Mouse (Mus musculus): Measurements from ENCODE around the gene St6gal1.

St6gal1 gene

DNA sequence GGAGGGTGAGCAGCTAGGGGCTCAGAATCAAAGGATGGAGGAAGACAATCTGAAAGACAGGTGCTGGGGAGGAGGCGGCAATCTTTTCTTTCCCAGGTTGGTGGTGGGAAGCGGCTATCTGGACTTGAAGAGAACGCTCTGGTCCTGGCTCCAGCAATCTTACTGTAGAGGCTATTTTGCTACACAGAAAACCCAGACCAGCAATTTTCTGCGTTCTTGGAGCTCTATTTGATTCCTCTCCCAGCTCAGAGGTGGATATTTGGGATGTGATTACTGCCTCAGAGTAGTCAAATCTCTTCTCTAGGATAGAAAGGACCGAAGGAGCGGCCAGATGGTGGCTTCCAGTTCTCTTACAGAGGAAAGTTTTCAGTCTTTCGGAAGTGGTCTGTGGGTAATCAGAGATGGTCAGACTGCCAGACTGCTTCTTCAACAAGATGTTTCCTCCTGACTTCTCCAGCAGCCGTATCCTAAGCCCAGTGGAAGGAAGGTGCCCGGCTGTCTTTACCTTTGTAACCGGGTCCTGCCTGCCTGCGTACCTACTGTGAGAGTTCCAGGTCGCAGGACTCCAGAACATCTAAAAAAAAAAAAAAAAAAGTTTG is 570 bp upstream of the St6gal1 start:
- DNase-seq, result no peak

DNA sequence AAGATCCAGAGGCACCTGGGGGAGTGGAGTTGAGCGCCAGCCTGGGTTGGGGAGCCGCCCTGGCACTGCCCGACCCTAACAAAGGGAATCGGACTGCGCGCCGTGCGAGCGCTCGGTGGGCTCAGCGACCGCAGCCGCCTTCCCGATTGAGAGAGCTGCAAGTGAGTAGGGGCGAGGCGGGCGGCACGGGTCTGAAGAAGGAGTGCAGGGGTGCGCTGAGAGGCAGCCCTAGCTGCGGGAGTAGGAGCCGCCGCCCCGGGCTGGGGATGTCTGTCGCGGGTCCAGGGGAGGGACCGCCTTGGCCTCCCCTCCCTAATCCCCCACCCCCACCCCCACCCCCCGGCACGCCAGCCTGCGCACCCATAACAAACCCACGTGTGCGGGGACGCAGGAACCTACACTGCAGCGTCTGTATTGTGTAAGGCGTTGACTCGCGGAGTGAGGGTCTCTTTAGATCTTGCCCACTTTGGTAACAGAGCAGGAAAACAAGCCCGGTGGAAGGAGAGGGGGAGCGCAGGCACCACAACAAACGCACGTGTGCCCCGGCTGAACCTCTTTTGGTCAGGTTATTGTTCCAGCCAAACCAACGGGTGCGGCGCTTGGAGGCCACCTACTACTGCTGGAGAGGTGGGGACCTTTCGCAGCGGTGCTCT is 655 bp downstream of the St6gal1 start:
- DNase-seq, result no peak

DNA sequence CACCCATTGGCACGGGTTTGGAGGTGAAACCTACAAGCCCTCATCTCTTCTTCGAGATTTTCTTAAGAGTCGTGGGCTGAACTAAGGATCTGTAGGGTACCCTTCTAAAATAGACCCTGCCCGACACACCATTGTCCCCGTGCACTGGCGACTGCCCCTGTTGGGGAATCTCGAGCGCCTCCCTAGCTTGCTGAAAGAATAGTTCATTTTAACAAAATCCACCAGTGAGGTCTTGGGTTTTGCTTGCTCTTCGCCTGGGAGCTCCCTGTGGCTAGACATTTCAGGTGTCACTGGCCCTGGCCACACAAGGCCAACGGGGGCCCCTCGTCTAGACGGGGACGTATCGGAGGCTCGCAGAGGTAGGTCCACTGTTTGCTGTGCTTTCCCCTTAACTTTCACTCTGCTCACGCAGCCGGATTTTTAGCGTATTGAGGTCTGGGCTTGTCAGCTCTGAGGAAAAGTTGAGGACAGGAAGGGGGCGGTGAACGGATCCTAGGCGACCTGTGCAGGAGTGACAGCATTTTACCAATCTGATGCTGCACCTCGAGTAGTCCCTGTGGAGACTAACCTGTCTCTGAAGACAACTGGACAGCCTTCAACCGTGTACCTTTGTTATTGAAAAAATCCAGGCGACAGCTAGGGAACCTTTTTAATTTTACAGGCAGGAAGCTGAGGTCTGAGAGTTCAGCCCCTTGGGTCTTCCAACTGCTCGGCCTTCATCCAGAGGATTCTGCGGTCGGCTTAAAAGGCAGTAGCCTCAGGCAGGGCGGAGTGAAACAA is 1.5 kb downstream of the St6gal1 start:
- no peak for DNase-seq

DNA sequence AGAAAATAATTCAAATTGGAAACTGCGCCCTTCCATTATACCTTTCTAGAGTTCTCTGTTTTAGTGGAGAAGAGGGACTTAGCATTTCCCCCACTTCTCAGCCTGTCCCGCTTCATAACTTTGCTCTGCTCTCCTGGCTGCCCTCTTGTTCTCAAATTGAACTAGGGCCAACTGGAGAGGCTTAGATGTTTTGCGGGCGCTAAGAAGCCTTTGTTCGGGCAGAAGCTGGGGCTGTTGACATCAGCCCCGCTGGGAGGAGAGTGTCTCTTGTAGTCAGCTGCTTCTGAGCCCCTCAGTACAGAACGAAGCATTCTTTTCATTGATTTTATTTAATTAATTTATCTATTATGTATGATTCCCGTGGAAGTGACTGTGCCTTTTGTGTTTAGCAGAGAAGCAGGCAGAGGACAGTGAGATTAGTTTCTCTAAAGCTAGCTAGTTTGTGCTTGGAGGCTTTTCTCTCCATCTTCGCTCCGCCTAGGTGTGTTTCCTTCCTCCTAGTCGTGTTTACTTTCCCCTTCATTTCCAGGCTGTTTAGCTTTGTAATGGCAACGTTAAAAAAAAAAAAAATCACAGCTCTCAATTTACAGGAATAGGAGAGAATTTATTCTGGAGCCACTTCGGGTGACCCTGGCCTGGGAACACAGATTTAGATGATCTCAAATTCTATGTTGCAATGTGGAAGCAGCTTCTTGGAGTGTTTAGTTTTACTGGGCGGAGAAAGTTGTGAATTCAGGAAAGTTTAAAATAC is 2.2 kb downstream of the St6gal1 start:
- DNase-seq, result no peak

DNA sequence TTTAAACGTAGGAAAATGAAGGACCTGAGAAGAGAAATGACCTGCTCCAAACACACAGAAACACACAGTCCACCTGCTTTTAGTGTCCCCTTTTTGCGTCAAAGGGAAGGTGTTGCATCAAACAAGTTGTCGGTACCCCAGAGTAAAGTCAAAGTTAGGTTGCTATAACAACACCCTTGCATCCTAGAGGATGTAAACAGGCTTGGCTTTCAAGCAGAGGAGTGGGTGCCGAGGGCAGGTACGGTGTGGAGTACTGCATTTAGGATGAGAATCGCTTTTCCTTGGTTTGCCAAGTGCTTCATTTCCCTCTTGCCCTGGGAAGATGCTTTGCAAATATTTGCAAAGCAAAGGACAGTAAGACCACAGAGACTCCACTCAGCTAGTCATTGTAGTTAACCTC is 3.3 kb downstream of the St6gal1 start:
- DNase-seq, result no peak

DNA sequence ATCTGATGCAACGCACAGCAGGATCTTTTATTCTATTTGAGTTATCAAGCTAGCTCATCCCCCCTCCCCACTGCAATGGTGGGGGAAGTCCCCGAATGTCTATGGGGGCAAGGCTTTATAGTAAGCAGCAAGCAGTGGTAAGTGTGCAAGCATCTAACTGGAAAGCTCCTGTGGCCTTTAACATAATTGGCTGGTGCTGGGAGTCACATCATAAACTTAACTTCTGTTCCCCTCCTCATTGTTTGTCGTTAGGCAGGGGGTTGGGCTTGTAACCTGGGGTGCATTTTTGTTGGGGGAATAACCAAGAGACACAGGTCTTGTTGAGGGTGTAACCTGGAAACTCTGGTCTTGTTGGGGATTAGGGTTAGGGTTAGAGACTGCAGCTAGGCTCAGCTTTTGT is 3.9 kb downstream of the St6gal1 start:
- no peak for DNase-seq

DNA sequence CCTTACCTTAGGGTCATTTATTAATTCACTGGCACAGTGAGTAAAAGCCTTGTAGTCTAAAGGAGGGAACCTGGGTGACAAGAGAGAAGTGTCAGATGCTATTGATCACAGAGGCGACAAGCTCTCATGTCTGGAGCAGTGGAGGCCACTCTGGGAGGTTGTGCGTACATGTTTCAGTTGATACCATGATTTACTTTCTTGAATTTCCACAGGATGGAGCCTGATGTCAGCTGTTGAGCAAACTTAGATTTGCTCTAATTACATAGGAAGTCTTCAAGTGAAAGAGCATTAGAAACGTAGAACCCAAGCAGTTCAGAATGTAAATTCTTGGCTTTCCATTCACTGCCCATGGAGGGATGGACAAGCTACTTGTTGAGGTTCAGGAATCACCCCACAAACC is 5.4 kb downstream of the St6gal1 start:
- DNase-seq, result no peak

DNA sequence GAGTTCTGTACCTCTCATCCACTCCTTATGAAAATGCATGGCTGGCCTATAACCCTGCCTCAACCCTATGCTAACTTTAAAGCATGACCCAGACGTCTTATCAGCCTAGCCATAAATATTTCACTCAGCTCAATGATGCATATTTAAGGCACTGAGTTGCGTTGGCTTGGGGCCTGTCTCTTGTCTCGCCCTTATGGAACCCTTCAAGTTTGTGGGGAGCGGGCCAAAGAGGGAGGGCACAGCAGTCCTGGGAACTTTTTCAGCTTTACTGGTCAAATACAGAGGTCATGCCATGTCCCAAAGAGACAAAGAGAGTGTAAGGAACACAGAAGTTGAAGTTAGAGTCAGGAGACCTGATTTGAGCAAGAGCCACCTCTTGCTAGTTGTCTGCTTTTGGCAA is 6.6 kb downstream of the St6gal1 start:
- peak; percentile 23 for DNase-seq

DNA sequence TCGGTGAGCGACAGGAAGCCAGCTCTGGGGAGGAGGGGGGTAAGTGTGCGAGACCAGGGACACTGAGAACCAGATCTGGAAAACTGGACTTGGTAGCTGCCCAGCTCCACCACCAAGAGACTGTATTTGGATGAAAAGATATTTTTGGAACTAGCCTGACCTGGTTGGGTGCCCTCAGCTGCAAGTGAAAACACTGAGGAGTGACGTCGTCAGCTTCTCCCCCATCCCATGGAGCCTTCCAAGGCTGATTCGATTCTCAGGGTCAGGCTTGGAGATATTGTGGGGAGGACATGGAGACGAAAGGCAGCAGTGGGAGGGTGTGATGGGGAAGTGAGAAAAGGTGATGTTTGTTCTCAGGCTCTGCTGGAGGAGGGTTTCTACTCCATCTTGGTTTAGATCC is 8.2 kb downstream of the St6gal1 start:
- DNase-seq, result no peak

DNA sequence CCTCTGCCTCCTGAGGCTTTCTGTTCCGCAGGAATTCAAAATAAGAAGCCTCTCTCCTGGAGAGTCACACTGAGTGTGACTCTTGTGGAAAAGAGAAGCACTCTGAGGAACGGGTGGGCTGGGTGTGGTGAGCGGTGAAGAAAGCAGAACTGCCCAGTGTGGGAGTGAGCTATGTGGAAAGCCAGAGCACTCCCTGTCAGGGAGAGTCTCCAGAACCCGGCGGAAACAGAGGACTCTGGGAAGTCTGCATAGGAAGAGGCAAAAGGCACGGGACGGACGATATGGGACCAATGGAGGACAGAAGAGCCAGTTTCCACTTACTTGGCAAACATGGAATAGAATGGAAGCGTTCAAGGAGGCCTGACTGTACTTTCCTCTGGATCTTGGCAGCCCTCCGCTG is 9.0 kb downstream of the St6gal1 start:
- DNase-seq, result no peak

DNA sequence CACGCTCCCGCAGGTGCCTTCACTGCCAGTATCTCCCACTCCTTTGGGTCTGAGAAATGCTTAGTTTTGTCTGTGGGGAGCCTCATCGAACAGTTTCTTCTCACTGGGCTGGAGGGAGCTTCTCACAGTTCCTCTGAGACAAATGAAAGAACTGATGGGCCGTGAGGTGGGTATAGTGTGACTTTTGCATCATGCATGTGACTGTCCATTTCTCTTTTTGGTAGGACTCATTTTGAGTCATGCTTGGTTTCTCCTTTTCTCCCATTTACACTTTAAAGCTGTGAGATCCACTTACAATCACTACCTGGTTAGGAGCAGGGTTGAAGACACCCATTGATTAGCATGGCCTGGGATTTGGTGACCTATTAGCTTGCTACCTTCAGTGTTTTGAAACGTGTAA is 10.0 kb downstream of the St6gal1 start:
- DNase-seq, result no peak

DNA sequence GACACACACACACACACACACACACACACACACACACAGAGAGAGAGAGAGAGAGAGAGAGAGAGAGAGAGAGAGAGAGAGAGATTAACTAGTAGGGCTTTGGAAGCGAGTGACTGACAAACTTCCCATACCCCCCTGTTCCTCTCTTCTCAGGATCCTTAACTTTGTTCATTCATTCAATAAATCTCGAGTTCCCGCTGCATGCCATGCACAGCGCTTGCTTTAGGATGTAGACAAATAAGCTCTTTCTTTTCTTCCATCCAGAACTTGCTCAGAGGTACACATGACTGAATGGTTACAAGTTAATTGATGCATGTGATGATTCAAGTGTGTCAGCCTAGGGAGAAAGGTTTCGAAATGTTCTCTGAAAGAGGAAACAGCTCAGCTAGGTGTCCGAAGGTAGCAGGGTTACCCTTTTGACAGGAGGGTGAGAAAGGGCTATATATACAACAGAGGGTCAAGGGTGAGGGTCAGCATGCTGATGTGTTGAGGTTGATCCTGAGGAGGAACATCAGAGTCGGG is 10.7 kb downstream of the St6gal1 start:
- DNase-seq, result no peak

DNA sequence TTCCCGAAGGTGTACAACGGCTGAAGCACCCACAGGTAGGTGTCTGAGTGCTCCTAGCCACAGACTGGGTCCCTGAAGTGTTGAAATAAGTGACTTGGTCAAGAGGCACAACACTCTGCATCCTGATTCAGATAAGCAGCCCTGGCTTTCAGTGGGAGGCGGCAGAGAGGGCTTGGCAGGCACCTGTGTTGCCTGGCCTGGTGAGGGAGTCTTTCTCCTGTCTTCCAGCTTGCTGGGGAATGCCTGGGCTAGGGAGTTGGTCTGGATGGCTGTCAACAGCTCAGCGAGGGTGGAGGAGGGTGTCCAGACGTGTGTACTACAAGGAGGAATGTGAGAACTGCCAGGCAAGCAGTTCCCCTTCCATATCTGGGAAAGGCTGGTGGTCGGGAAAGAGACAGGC is 15.0 kb downstream of the St6gal1 start:
- DNase-seq, result no peak

DNA sequence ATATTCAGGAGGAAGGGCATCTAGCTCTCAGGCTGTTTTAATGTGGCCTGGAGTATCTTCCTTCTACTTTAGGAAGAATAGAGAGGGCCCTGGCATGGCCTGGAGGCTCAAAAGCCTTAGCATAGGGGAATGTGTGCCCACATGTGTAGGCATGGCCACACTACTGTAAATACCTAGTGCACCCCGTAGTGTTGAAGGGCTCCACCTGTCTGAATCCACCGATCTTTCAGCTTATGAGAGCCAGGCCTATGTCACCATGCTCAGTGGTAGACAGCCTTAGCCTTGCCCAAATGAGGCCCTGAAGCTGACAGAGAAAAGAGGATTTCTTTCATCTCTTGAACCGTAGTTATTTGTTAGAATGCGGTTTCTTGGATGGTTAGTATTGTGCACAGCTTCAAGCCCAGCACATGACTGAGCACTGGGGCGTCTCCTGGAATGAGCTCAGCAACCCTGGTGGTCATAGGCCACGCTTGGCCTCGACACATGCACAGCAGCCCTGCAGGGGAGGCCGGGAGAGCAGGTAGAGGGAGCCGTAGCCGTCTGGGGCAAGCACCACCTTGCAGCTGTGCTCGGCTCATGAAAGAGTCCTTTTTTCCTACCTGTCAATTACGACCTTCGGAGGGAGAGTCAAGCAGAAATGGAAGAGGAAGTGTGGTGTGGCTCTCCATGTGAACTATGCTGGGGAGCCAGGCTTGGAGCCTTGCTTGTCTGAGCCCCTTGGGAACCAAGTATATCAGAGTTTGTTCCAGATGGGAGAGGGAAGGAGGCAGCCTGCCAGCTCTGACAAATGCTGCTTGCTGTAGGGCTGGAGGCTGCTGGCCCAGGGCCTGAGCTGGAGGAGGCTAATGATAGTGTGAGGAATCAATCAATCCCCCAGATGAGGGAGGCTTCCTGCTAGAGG is 15.8 kb downstream of the St6gal1 start:
- DNase-seq, result peak; percentile 76

DNA sequence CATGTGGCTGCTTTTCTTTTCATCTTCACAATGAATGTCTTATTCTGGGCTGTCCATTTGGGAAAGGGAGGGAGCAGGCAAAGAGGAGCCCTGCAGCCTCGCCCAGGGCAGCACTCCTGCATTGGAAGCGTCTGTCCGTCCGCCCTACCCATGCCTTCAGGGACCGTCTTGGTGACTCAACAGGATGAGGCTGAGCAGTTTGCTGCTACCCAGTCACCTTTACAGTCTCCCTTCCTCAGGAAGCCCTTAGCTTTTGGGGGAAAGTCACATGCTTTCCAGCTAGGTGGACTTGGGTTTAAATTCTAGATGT is 16.4 kb downstream of the St6gal1 start:
- no peak for DNase-seq

DNA sequence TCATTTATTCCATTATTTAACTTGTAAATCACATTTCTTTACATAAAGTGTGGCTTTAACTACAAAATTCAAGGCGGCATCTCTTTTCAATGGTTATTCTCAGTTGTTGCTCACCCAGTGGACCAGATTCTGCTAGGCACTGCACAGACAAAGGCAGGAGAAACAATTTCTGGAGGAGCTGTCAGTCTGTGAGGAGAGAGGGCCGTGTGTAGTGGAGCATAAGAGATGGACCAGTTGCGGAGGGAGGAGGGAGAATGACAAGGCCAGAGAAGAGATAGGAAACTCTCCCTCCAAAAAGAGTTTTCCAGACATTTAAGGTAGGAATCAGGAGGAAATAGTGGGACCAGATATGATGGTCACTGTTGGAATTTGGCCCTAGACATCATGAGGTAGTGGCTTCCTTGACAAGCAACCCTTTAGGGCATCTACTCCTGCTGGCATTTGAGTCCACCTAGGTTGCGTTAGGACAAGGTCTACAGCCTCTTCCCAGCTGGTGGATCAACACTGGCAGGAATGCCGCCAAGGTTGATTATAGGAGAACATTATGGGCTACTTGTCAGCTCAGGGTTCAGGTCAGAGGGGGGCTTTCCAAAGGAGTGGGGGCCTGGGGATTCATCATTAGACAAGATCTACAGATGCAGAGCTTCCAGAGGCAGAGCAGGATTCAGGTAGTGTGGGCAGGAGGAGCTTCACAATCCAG is 19.3 kb downstream of the St6gal1 start:
- DNase-seq, result no peak

DNA sequence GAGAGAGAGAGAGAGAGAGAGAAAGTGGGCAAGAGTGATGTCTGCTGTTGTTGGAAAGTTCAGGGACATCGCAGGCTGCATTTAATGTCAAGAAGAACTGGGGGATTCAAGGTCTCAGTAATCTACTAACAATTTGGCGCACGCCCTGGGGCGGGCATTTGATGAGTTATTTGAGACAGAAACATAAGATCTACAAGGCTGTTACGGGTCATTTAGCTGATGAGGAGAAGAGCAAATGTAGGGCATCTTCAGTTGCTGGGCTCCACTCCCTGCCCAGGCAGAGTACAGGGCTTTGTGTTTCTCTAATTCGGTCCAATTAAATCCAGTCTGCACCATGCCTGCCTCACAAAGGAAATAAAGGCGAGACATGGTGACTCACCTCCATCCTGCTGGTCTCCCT is 19.9 kb downstream of the St6gal1 start:
- DNase-seq, result no peak

DNA sequence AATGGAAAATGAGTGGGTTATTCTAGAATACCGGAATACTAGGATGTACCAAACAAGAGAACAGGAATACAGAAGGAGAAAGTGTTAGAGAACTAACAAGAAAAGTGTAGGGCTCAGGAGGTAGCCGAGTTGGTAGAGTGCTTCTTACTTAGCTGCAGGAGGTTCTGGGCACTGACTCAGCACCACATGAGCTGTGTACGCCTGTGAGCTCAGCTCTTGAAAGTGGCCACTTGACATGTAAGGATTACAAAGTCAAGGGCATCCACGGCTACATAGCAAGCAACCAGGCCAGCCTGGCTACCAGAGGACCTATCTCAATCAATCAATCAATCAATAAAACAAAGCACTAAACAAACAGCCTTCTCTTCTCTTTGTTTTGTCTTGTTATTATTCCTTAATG is 24.7 kb downstream of the St6gal1 start:
- no peak for DNase-seq

DNA sequence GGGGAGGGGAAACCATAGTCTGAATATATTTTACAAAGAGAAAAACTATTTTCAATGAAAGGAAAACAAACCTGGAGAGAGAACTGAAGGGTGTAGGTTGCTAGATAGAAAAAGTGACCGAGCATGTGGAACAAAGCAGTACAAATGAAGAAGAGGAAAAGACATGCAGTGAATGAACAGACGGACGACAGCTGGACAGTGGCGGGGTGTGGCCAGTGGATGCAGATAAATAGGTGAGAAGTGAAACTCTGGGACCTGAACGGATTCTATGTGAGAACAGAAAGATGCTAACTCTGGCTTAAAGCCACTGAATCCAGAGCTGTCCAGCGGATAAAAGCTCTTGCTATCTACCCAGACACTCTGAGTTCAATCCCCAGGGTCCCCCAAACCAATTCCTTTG is 25.2 kb downstream of the St6gal1 start:
- no peak for DNase-seq

DNA sequence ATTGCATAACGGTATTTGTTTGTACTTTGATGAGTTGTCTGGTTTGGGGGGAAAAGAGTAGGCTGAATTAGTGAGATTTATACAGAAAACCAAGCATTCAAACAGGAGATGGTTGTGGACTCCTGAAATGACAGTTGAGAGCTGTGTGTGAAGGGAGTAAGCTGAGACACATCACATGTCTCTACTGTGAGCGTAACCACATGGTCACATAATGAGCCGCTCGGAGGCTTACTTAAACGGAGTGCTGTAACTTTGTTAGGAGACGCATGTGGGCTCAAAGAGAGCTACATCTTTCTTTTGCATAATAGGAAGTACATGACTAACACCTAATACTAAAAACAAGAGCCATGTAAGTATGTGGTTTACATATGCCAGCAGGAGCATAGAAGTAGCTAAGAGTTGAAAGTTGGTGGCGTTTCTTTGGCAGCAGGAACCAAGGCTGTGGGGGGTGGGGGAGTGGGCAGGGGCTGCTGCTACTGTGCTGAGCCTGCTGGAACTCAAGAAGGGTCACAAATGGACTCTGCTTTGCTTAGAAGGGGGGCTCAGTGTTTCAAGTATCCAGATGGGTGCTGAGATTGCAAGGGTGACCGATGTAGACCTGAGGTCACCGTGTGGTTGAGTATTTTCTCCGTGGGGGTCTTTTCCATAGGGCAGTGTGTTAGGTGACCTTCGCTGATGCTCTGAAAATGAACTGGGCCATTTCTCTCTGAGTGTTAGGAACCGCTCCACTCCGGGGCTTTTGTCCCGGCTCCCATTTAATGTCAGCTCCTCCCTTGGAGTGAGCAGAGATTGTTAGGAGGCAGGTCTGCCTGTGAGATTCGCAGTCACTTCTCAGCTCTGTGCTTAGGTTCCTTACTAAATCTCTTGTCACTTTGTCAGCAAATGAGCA is 26.3 kb downstream of the St6gal1 start:
- DNase-seq, result no peak

DNA sequence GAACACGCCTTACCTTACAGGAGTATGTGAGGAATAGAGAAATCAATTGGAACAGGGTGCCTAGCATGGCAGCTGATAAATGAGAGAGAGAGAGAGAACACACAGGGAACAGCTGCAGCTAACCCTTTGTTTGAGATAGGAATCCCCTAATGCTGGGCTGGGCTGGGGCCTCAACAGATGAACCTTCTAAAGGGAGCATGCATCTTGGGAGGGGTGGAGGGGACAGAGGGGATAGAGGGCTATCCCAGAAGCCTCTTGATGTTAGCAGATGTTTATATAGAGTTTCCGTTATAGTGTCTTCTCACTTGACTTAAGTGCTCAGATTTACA is 26.9 kb downstream of the St6gal1 start:
- DNase-seq, result no peak

Data from kidney, adult 11 months (tissue).